Mouse (Mus musculus) mouse trophoblast stem cell (cell line): ENCODE data around the gene Nr0b2.

ENCODE experiments used
- in situ Hi-C, 2 experiments: fragments of 300-500 bp; cut with MseI, MboI; formaldehyde crosslinking; loops; 2 replicates in 1 of 2; 3 replicates in 1 of 2; pipeline ENCODE4 v1.15.1; 2025

Nr0b2 gene

GRCm38 (mm10) chr4:133605330-133605729 lies 52.2 kb downstream of the Nr0b2 start:
- in situ Hi-C loops: no loop called here
